Mouse (Mus musculus): ENCODE measurements around the gene Tcp11.

Tcp11 gene

GRCm38 (mm10) chr17:28080045-28080816, at the start of gene Tcp11:
Gene Tcp11 (minus strand): TSS chr17:28080639.
- peak; percentile 24 for DNase-seq (ENCODE audit: low spot score)

GRCm38 (mm10) chr17:28129796-28130195, 49.4 kb upstream of the Tcp11 start:
- DNase-seq (ENCODE audit: low spot score): no peak

DNA sequence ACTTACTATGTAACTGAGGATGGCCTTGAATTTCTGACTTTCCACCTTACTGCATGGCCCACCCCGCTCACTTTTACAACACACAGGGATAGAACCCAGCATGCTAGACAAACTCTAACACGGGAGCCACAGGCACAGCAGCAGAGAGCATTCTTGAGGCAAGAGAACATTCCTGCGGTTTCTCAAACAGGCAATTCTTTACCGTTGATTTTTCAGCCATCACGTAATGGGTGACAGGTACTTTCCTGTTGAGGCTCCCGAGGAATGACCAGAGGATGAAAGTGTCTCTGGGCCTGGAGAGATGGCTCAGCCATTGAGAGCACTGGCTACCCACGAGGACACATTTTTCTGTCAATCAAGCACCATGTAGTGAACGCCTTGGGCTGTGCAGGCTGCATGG, 43.9 kb upstream of the Tcp11 start:
- no peak for DNase-seq (ENCODE audit: low spot score)

DNA sequence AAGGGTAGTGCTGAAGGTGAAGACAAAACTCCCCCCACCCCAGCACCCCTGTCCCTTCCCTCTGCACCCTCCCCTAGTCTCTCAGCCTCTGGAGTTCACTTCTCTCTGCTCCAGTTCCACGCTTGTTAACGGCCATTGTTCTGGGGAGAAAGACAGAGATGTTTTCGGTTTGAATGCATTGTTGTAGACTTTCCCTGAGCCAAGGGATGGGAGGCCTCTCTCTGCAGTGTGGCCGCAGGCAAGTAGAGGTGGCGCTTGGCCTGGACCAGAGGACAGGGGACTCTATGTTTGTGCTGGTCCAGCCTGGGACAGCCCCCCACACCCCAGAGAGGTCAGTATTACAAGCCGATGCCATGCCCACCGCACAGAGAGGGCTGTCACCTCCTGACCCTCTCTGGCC, 43.2 kb upstream of the Tcp11 start:
- no peak for DNase-seq (ENCODE audit: low spot score)

DNA sequence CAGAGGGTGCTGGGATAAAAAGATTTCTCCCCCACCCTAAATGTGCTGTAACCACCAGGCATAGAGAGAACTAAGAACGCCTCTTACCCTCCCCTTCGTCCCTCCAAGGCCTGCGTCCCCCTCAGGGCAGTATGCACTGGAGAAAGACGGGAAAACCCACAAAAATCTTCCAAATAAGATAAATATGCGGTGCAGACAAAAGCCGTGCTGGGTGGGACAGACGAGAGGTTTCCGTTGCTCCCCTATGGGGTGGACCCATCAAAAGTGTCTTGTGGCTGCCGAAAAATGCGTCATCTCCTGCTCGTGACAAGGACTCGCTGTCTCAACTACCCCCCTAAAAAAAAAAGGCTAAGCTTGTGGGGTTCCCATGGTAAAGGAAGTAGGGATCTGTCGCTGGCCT, 42.5 kb upstream of the Tcp11 start:
- no peak for DNase-seq (ENCODE audit: low spot score)

DNA sequence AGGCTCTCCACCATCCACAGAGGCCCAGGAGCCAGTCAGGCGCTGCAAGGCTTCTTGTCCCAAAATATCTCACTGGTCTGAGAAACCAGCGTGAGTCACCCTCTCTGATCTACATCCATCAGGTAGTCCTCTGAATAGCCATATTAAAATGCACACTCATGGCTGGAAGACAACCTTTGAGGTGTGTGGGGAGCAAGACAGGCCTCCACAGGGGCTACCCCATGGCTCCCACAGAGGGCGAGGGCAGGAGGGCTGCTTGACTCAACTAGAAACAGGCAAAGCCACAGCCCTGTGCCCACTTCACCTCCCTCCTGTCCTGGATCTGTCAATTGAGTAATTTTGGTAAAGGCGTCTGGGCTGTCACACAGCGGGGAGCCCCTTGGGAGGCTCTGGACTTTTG, 40.0 kb upstream of the Tcp11 start:
- DNase-seq (ENCODE audit: low spot score): no peak

DNA sequence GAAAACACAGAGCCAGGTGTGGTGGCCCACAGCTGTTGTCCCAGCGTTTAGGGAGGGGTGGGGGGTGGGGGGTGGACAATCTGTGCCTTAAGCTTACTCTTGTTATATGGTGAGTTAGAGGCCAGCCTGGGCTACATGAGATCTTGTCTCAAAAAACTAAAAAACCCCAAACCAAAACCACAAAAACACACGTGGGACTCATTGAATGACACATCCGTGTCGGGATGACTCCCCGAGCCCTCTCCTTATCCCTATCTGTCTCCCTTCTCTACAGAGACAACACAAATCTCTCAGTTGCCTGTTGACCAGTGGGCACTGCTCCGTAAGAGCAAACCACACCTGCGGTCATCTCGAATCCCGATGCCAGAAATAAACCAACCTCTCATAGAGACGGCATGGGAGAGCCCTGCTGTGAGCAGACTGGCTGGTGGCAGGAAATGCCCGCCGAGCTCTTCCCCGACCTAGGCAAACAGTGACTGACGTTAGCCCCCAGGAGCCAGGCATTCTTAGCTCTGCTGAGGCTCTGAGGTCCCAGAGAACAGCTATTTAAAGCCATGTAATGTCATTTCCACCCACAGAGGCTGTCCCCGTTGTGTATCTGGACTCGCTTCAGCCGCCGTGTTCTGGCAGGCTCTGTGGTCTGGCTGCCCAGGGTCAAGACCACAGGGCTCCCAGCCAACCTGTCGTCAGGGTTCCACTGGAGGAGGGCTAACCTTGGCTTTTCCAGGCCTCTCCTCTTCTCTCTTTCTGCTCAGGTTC, 37.2 kb upstream of the Tcp11 start:
- DNase-seq (ENCODE audit: low spot score): no peak

- no peak for DNase-seq (ENCODE audit: low spot score)
Observed at GRCm38 (mm10) chr17:28116335-28116734, 35.9 kb upstream of the Tcp11 start.

GRCm38 (mm10) chr17:28112266-28112665, 31.8 kb upstream of the Tcp11 start:
- no peak for DNase-seq (ENCODE audit: low spot score)

GRCm38 (mm10) chr17:28107275-28107674, 26.8 kb upstream of the Tcp11 start:
- no peak for DNase-seq (ENCODE audit: low spot score)

DNA sequence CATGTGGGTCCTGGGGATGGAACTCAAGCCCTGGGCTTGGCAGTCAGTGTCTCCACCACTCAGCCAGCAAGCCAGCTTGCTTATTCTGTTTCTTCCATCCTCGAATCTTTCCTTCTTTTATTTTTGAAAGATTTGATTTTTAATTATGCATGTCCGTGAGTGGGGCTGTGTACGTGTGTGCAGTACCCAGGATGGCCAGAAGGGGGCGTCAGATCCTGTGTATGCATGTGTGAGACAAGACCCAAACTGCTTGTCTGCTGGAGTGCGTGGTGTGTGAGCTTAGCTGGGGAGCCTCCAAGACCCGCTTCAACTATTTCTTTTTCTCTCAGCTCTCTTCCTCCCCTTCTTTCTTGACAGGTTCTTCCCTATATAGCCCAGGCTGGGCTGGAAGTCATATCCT, 25.9 kb upstream of the Tcp11 start:
- DNase-seq (ENCODE audit: low spot score): no peak

DNA sequence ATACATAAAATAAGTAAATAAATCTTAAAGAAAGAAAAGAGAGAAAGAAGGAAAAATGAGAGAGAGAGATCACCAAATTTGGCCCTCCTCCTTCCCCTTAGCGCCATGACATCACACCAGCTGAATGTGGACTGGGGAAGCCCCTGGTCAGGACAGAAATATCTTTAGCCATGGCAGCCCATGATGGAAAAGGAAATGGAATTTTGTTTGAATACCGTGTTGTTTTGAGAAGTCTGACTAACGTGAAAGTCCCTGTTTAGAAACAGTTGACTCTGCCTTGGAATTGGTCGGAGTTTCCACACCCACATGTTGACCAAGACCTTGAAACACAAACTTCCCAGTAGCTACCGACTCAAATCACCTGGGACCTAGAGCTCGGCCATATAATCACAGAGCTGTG, 24.0 kb upstream of the Tcp11 start:
- no peak for DNase-seq (ENCODE audit: low spot score)

GRCm38 (mm10) chr17:28101902-28102319, 21.5 kb upstream of the Tcp11 start:
- no peak for DNase-seq (ENCODE audit: low spot score)

DNA sequence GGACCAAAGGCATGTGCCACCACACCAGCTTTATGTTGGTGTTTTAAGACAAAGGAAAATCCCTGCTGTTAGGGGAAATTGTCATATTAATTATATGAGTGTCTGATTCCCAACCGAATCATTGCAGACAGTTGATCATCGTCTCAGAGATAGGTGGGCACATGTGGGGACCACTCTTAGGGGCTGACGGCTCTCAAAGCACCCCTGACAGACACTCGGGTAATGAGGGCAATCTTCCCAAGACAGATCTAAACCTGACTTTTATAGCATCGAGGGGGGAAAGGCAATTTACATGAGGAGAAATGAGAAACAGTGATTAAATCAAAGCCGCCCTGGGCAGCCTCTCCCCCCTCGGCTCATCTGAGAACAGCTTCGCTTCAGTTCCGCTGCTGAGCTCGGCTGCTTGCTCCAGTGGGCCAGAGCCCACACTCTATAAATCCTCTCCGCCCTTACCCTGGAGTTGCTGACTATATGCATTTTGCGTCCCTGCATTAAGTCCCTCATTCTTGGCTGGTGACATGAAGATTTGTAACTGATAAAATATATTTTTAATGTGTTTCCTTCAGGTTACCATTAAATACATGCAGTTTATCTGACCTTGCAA, 20.9 kb upstream of the Tcp11 start:
- no peak for DNase-seq (ENCODE audit: low spot score)

GRCm38 (mm10) chr17:28100669-28101068, 20.2 kb upstream of the Tcp11 start:
- no peak for DNase-seq (ENCODE audit: low spot score)

DNA sequence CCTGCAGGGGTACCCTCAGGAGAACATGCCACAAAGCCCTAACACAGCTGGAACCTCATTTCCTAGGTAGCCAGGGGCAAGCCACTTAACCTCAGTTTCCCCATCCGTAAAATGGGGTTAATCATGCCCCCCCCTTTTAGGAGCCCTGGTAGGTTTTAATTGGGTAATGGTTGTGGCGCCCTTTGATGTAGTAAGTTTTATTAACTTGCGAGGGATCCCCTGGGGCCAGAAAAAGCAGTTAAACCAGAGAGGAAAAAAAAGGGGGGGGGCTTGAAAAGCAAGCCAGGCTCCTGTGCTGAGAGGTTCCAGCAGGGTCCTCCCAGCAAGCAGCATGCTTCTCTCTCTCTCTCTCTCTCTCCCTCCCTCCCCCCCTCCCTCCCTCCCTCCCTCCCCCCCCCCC, 18.6 kb upstream of the Tcp11 start:
- no peak for DNase-seq (ENCODE audit: low spot score)

DNA sequence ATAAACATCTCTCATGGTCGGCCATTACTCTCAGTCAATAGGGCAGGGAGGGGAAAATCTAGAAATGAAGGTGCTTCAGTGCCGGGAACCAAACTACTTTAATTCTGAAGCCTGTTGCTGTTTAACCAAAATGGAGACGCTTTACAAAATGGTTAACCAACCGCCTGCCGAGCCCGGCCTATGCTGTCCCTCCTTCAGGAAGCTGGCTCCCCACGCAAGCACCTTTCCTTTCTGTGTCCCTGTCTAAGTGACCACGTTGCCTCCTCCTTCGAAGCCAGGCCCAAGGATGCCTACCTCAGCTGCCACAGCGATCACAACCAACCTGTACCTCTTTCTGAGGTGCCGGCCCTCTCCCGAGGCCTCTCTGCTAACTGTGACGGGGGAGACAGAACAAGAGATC, 16.9 kb upstream of the Tcp11 start:
- no peak for DNase-seq (ENCODE audit: low spot score)

GRCm38 (mm10) chr17:28096418-28096817, 16.0 kb upstream of the Tcp11 start:
- no peak for DNase-seq (ENCODE audit: low spot score)

DNA sequence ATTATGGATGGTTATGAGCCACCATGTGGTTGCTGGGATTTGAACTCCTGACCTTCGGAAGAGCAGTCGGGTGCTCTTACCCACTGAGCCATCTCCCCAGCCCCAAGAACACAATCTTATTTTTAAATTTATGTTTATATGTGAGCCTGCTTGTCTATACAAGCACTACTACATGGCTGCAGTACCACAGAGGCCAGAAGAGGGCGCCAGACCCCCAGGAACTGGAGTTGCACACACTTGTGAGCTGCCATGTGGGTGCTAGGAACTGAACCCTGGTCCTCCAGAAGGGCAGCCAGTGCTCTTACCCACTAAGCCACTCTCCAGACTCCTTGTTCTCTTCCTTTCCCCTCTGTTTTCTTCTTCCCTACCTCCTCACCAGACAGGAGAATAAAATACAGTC, 13.4 kb upstream of the Tcp11 start:
- no peak for DNase-seq (ENCODE audit: low spot score)

GRCm38 (mm10) chr17:28092297-28092696, 11.9 kb upstream of the Tcp11 start:
- no peak for DNase-seq (ENCODE audit: low spot score)

- no peak for DNase-seq (ENCODE audit: low spot score)
Observed at GRCm38 (mm10) chr17:28088718-28089117, 8.3 kb upstream of the Tcp11 start.

DNA sequence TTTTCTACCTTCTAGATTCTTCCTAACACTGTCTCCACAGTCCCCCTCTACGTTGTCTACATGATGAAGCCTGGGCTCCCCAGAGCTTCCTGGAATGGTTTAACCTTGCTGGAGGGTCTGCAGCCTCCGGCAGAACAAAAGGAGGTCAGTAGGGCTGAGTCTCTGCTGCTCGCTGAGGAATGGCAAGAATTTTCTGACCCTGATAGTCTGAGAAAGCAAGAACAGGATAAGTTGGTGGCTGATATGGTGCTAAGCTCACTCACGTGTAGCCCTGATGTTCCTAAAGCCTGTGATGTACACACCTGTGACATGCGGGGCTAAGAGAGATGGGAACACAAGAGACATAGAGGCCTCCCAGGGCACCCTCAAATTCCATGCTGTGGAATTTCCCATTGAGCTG, 7.0 kb upstream of the Tcp11 start:
- DNase-seq (ENCODE audit: low spot score): no peak

GRCm38 (mm10) chr17:28084964-28085363, 4.5 kb upstream of the Tcp11 start:
- peak; percentile 93 for DNase-seq (ENCODE audit: low spot score)

All from urinary bladder, postnatal 25 days (tissue).